Mouse (Mus musculus) forelimb bud, embryonic 11.5 days (tissue): ENCODE measurements around the gene Olfr599.
"Not testable (repeated sequence)": the region's sequence is repeated elsewhere in the genome, so short reads cannot be mapped to it uniquely, and the experiment has no call there.

Experiments used
- DNase-seq: peaks from one replicate; pipeline ENCODE4 v3.0.0-alpha.2; 2012; ENCODE audit warnings: low read depth, low spot score

The Olfr599 gene

GRCm38 (mm10) chr7:103335617-103336016 lies at the start of gene Olfr599:
Olfr599 (plus strand) TSS chr7:103335917.
- DNase-seq: no peak

- DNase-seq: not testable (repeated sequence)
These were observed 30.4 kb upstream of the Olfr599 start, which contains the start of gene Olfr596 for GRCm38 (mm10) chr7:103305348-103305747. Olfr596 (plus strand) TSS chr7:103305648.

- not testable (repeated sequence) for DNase-seq
These were observed 19.7 kb upstream of the Olfr599 start, which contains the start of gene Olfr597 for GRCm38 (mm10) chr7:103316015-103316414. Olfr597 (plus strand) TSS chr7:103316315.

- DNase-seq: no peak
These were observed 12.4 kb upstream of the Olfr599 start, which contains the start of gene Olfr598 for GRCm38 (mm10) chr7:103323268-103323667. Olfr598 (plus strand) TSS chr7:103323568.

GRCm38 (mm10) chr7:103349569-103349968 lies 13.9 kb downstream of the Olfr599 start, which contains the start of gene Olfr600:
Olfr600 (minus strand) TSS chr7:103349669.
- no peak for DNase-seq

GRCm38 (mm10) chr7:103362555-103362954 lies 26.8 kb downstream of the Olfr599 start, which contains the start of gene Olfr601:
Olfr601 (minus strand) TSS chr7:103362655.
- DNase-seq: no peak

- no peak for DNase-seq
These were observed 50.4 kb downstream of the Olfr599 start, which contains the start of gene Olfr603 for GRCm38 (mm10) chr7:103386077-103386476. Olfr603 (minus strand) TSS chr7:103386177.
